Mouse (Mus musculus) heart, adult 2 months (tissue): ENCODE results near the gene Setd1b.

Source experiments
- CTCF ChIP-seq: fragments of 200-600 bp; IDR thresholded peaks from 2 replicates; pipeline ENCODE4 v1.8.1; 2022; ENCODE audit warnings: antibody characterized with exemption, mild to moderate bottlenecking, moderate library complexity
- POLR2A ChIP-seq: fragments of 200-500 bp; IDR thresholded peaks from 2 replicates; pipeline ENCODE4 v1.6.1; 2011; ENCODE audit warnings: mild to moderate bottlenecking, low read depth, low read length, control low read depth; ENCODE audit not compliant: insufficient read depth

GRCm38 (mm10) chr5:123187306-123187705, 45.3 kb downstream of the Setd1b start:
- TF ChIP-seq POLR2A (no peak), CTCF (no peak)
